Mouse (Mus musculus): Measurements from ENCODE around the gene Ppt2.

DNA sequence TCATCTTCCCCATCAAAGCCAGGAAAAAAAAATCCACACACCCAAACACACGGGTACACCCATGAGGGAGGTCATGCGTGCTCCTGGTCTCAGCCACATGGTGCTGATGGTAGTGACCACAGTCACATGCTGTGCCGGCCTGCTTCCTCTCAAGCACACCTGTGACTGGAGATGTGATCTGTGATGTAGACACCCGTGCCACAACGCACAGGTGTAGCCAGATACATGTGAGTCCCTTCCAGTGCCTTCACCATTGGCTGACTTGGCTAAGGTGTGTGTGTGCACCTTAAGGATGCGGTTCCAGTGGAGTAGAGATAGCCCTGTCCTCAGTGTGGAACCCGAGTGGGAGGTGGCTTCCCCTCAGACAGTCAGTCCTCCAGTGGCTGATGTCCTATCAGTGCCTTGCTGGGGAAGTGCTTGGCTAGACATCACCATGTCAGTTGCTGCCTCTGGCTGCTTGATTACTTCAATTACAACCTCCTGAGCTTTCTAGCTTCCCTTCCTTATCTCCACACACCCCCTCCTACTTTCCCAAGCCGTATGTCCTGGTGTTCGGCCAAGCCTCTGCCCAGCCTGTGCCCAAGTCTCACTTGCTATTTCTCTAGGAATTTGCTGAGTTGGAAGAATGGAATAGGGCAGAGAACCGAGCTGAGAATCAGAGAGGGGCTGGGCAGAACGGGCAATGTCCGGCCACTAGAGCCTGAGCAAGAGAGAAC lies 31.0 kb upstream of the Ppt2 start:
- TF ChIP-seq POLR2A (IDR thresholded peaks at IDR 0.05; ENCODE audit: extremely low read depth, insufficient read depth, low read length) (no peak), CTCF (IDR thresholded peaks at IDR 0.05; ENCODE audit: extremely low read depth, insufficient read depth, low read length) (no peak)

Data from cortical plate, adult 2 months (tissue).